Mouse (Mus musculus) heart, embryonic 14.5 days (tissue): Measurements from ENCODE around the gene Trim30d. TPM values are rescaled to one million over a fixed set of nuclear protein-coding genes. Genes with fewer than 3 reads are reported as not detected.
"Not testable (repeated sequence)": the region's sequence is repeated elsewhere in the genome, so short reads cannot be mapped to it uniquely, and the experiment has no call there.

Experiments used
- ATAC-seq: fragments of 200-750 bp; cut with Nextera tagmentation; 2 replicates; pipeline ENCODE4 v1.8.0; 2017; ENCODE audit warnings: low read depth, moderate TSS enrichment; ENCODE audit not compliant: insufficient number of reproducible peaks, insufficient read depth, low FRiP score
- H3K27ac ChIP-seq, 2 experiments: fragments of 200-500 bp in 1 of 2; fragments of 300-500 bp in 1 of 2; sonication (generic) in 1 of 2; replicated peaks in 1 of 2; 2 replicates each; pipeline ENCODE4 v1.5.1; 2012 to 2014; ENCODE audit warnings: low read depth in 2 of 2, low read length in 2 of 2, control low read depth in 1 of 2, mild to moderate bottlenecking in 1 of 2, mixed read lengths in 1 of 2; ENCODE audit not compliant: control insufficient read depth in 1 of 2, insufficient read depth in 1 of 2
- H3K27me3 ChIP-seq: fragments of 300-500 bp; sonication (generic); 2 replicates; pipeline ENCODE4 v1.6.1; 2014; ENCODE audit warnings: mild to moderate bottlenecking, low read length, control low read depth; ENCODE audit not compliant: control insufficient read depth, insufficient read depth
- H3K36me3 ChIP-seq: fragments of 300-500 bp; sonication (generic); 2 replicates; pipeline ENCODE4 v1.6.1; 2014; ENCODE audit warnings: mild to moderate bottlenecking, control low read depth, low read length, mixed read lengths; ENCODE audit not compliant: control insufficient read depth, insufficient read depth
- H3K4me1 ChIP-seq, 2 experiments: fragments of 200-500 bp in 1 of 2; fragments of 300-500 bp in 1 of 2; sonication (generic) in 1 of 2; 2 replicates each; pipeline ENCODE4 v1.6.1; 2012 to 2014; ENCODE audit warnings: low read length in 2 of 2, control low read depth in 1 of 2, mixed read lengths in 1 of 2; ENCODE audit not compliant: control insufficient read depth in 2 of 2, insufficient read depth in 2 of 2
- H3K4me2 ChIP-seq: fragments of 300-500 bp; sonication (generic); 2 replicates; pipeline ENCODE4 v1.6.1; 2014; ENCODE audit warnings: mild to moderate bottlenecking, low read length
- H3K4me3 ChIP-seq, 2 experiments: fragments of 200-500 bp in 1 of 2; fragments of 300-500 bp in 1 of 2; sonication (generic) in 1 of 2; 2 replicates each; pipeline ENCODE4 v1.5.1; 2012 to 2014; ENCODE audit warnings: low read length in 2 of 2, mild to moderate bottlenecking in 2 of 2, control low read depth in 1 of 2, low read depth in 1 of 2, moderate library complexity in 1 of 2; ENCODE audit not compliant: control insufficient read depth in 1 of 2, insufficient read depth in 1 of 2
- H3K9ac ChIP-seq: fragments of 300-500 bp; sonication (generic); 2 replicates; pipeline ENCODE4 v1.6.1; 2014; ENCODE audit warnings: mild to moderate bottlenecking, low read length
- H3K9me3 ChIP-seq: fragments of 300-500 bp; sonication (generic); 2 replicates; pipeline ENCODE4 v1.6.1; 2016; ENCODE audit warnings: low read length, control low read depth; ENCODE audit not compliant: control insufficient read depth
- WGBS: fragments of 180-500 bp; shearing (Covaris S2); extraction: QIAGEN DNeasy Blood & Tissue Kit; methylation state at CpG from one replicate; pipeline ENCODE4 v1.1.7; 2014; 5-methylcytosine and 5-hydroxymethylcytosine counted together
- polyA plus RNA-seq: library from polyadenylated mRNA; unstranded; fragments of >200 nt; fragmentation: Nextera tagmentation; extraction: Ambion mirVana; gene quantifications from 2 replicates; pipeline ENCODE4 v1.2.1, GENCODE M21; 2014

The Trim30d gene
- polyA plus RNA-seq: 0.70 and 0.98 TPM in 2 replicates

GRCm38 (mm10) chr7:104507421-104508065 lies at the start of gene Trim30d:
Gene Trim30d, minus strand, starts transcription at chr7:104507849.
- H3K27me3 ChIP-seq, H3K9ac ChIP-seq, H3K4me3 ChIP-seq, ATAC-seq, H3K4me2 ChIP-seq, H3K4me1 ChIP-seq, H3K9me3 ChIP-seq, H3K27ac ChIP-seq, H3K36me3 ChIP-seq: not testable (repeated sequence)

GRCm38 (mm10) chr7:104552700-104553099 lies 45.1 kb upstream of the Trim30d start:
- H3K4me3 ChIP-seq: no peak overlapping the region
- 26% methylated on average over 1 of the region's 1 CpGs for WGBS
- H3K27me3 ChIP-seq: no peaks in the 10 kb centered on the region
- no peak overlapping the region for H3K4me2 ChIP-seq
- H3K9me3 ChIP-seq: no peaks in the 10 kb centered on the region
- no peak overlapping the region for H3K27ac ChIP-seq
- H3K9ac ChIP-seq: no peak overlapping the region
- H3K36me3 ChIP-seq: no peaks in the 10 kb centered on the region
- H3K4me1 ChIP-seq: no peaks in the 10 kb centered on the region
- ATAC-seq: no peak

GRCm38 (mm10) chr7:104549833-104550232 lies 42.2 kb upstream of the Trim30d start, which contains the start of gene Olfr651:
Gene Olfr651, plus strand, starts transcription at chr7:104550133.
- H3K27me3 ChIP-seq: no peaks in the 10 kb centered on the region
- no peaks in the 10 kb centered on the region for H3K36me3 ChIP-seq
- no peak within 1 kb of the TSS for H3K4me2 ChIP-seq
- no peak within 1 kb of the TSS for H3K4me3 ChIP-seq
- no peaks in the 10 kb centered on the region for H3K4me1 ChIP-seq
- H3K9me3 ChIP-seq: no peaks in the 10 kb centered on the region
- no peak for ATAC-seq
- no peak within 1 kb of the TSS for H3K9ac ChIP-seq
- H3K27ac ChIP-seq: no peak within 1 kb of the TSS
- 64% methylated on average over 5 of the region's 5 CpGs for WGBS

GRCm38 (mm10) chr7:104501589-104502371 lies 5.9 kb downstream of the Trim30d start:
- Histone ChIP-seq H3K9me3 (no peaks in the 10 kb centered on the region), H3K9ac (peak overlapping the region; percentile 69), H3K27me3 (no peaks in the 10 kb centered on the region), H3K36me3 (no peaks in the 10 kb centered on the region), H3K4me2 (peak overlapping the region; percentile 76), H3K4me1 (no peaks in the 10 kb centered on the region; a peak in 1 of 4 replicates), H3K4me3 (peak overlapping the region; percentile 47 to 52), H3K27ac (no peak overlapping the region)
- peak; percentile 79 for ATAC-seq
- 3% methylated on average over 52 of the region's 59 CpGs for WGBS

GRCm38 (mm10) chr7:104501186-104501585 lies 6.5 kb downstream of the Trim30d start:
- not testable (repeated sequence) for H3K4me3 ChIP-seq, H3K9ac ChIP-seq, H3K4me2 ChIP-seq, H3K27ac ChIP-seq, H3K27me3 ChIP-seq, H3K4me1 ChIP-seq, H3K36me3 ChIP-seq, ATAC-seq, H3K9me3 ChIP-seq
- WGBS: 65% methylated on average over 6 of the region's 6 CpGs

GRCm38 (mm10) chr7:104499464-104499863 lies 8.2 kb downstream of the Trim30d start:
- not testable (repeated sequence) for H3K27me3 ChIP-seq, H3K9ac ChIP-seq, H3K9me3 ChIP-seq, H3K4me1 ChIP-seq, H3K36me3 ChIP-seq, H3K27ac ChIP-seq, ATAC-seq, H3K4me2 ChIP-seq, H3K4me3 ChIP-seq
- WGBS: 59% methylated on average over 7 of the region's 8 CpGs

GRCm38 (mm10) chr7:104465065-104465744 lies 42.4 kb downstream of the Trim30d start, which contains the start of gene Trim30a:
Gene Trim30a, minus strand, starts transcription at chr7:104465193.
- Histone ChIP-seq H3K4me2 (no peak within 1 kb of the TSS), H3K27me3 (no peaks in the 10 kb centered on the region), H3K4me3 (no peak within 1 kb of the TSS), H3K9ac (no peak within 1 kb of the TSS), H3K9me3 (no peaks in the 10 kb centered on the region), H3K27ac (no peak within 1 kb of the TSS), H3K4me1 (no peaks in the 10 kb centered on the region), H3K36me3 (no peaks in the 10 kb centered on the region)
- WGBS: 62% methylated on average over 3 of the region's 3 CpGs
- no peak for ATAC-seq
